Mouse (Mus musculus) hindbrain, embryonic 12.5 days (tissue): ENCODE measurements around the gene Nat8f2. TPM values are rescaled to one million over a fixed set of nuclear protein-coding genes. Genes with fewer than 3 reads are reported as not detected.
"Not testable (repeated sequence)": the region's sequence is repeated elsewhere in the genome, so short reads cannot be mapped to it uniquely, and the experiment has no call there.

Experiments
- ATAC-seq: fragments of 200-750 bp; cut with Nextera tagmentation; 2 replicates; pipeline ENCODE4 v1.8.0; 2017; ENCODE audit warnings: moderate TSS enrichment; ENCODE audit not compliant: low FRiP score
- H3K27ac ChIP-seq: fragments of 300-500 bp; sonication (generic); 2 replicates; pipeline ENCODE4 v1.5.1; 2016; ENCODE audit warnings: mild to moderate bottlenecking
- H3K27me3 ChIP-seq: fragments of 300-500 bp; sonication (generic); 2 replicates; pipeline ENCODE4 v1.6.1; 2016; ENCODE audit warnings: mild to moderate bottlenecking
- H3K36me3 ChIP-seq: fragments of 300-500 bp; sonication (generic); 2 replicates; pipeline ENCODE4 v1.6.1; 2016; ENCODE audit warnings: mild to moderate bottlenecking
- H3K4me1 ChIP-seq: fragments of 300-500 bp; sonication (generic); 2 replicates; pipeline ENCODE4 v1.6.1; 2016
- H3K4me2 ChIP-seq: fragments of 300-500 bp; sonication (generic); replicated peaks from 2 replicates; pipeline ENCODE4 v1.6.1; 2016; ENCODE audit warnings: mild to moderate bottlenecking
- H3K4me3 ChIP-seq: fragments of 300-500 bp; sonication (generic); 2 replicates; pipeline ENCODE4 v1.5.1; 2016; ENCODE audit warnings: mild to moderate bottlenecking
- H3K9ac ChIP-seq: fragments of 300-500 bp; sonication (generic); 2 replicates; pipeline ENCODE4 v1.6.1; 2016; ENCODE audit warnings: mild to moderate bottlenecking, moderate library complexity
- H3K9me3 ChIP-seq: fragments of 300-500 bp; sonication (generic); replicated peaks from 2 replicates; pipeline ENCODE4 v1.6.1; 2016; ENCODE audit warnings: mild to moderate bottlenecking
- WGBS: fragments of 180-500 bp; shearing (Covaris S2); methylation state at CpG from one replicate; pipeline ENCODE4 v1.1.7; 2016; 5-methylcytosine and 5-hydroxymethylcytosine counted together
- polyA plus RNA-seq: library from polyadenylated mRNA; unstranded; fragments of >200 nt; fragmentation: Nextera tagmentation; extraction: Ambion mirVana; gene quantifications from 2 replicates; pipeline ENCODE4 v1.2.1, GENCODE M21; 2016

Gene Nat8f2
- polyA plus RNA-seq, 1 experiment from 2014 or later: not detected

DNA sequence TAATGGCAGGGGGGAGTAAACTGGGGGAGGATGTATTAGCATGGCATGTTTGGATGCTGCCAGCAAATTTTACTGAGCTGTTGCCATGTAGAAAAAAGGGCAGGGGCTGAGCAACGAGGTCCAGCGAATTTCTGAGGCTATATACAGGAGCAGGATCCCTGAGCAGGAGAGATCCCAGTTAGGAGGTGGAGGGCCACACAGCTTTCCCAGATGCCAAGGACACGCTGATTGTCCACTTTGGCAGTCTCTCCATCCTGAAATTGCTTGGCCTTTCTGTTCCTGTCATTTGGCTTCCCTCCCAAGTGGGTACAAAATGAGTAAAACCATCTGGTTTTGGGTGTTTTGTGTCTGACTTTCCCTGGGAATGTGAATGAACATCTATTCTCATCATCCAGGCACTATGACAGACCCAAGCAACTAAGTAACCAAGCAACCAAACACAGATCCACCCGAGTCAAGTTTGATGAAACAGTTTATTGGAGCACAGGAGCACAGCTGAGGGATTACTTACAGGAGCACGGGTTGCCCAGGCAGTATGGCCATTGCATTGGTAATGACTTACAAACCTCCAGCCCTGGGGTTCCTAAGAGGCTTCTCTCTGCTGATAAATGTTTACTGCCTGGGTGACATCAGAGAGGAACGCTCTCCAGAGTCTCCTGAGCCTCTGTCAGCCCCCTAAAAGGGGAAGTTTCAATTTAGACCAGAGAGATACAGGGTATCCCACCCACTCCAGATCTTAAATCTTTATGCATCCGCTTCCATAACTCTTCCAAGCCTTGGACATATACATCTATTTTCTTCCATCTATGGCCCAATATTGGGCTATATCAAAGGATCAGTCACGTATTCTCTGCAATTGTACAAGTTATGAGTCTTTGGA lies 29.9 kb upstream of the Nat8f2 start:
- not testable (repeated sequence) for H3K9me3 ChIP-seq, H3K4me1 ChIP-seq, ATAC-seq, H3K36me3 ChIP-seq, H3K27ac ChIP-seq, H3K4me2 ChIP-seq, H3K27me3 ChIP-seq, H3K4me3 ChIP-seq, H3K9ac ChIP-seq
- 80% methylated on average over 7 of the region's 8 CpGs for WGBS

DNA sequence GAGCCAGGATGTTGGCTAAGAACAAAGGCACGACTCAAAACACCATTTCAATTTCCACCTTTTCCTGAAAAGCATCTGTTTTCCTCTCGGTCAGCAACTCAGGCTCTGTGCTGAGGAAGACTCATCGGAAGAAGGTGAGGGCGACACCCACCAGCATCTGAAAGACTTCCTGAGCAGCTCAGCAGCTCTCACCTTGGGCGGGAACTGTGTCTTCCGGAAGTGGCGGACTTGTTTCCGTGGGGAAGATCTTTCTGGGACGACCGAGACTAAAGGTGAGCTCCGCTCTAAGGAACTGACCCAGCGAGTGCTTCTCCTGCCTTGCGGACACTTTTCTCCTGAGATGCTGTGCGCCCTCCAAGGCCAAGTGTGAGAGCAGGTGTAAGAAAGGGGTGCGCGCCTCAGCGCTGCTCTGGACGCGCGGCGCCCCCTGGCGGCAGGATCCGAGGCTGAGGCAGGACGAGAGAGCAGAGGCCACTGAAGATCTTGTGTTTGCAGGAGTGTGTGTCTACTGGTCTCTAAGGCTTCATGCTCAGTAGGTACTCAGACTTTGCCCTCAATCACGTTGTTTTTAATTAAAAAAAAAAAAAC lies 26.2 kb upstream of the Nat8f2 start:
- not testable (repeated sequence) for H3K4me2 ChIP-seq, H3K9ac ChIP-seq, ATAC-seq, H3K4me3 ChIP-seq, H3K27ac ChIP-seq, H3K36me3 ChIP-seq, H3K27me3 ChIP-seq, H3K4me1 ChIP-seq
- WGBS: 71% methylated on average over 25 of the region's 25 CpGs
- H3K9me3 ChIP-seq: peaks cover 11% of the 10 kb centered on the region

DNA sequence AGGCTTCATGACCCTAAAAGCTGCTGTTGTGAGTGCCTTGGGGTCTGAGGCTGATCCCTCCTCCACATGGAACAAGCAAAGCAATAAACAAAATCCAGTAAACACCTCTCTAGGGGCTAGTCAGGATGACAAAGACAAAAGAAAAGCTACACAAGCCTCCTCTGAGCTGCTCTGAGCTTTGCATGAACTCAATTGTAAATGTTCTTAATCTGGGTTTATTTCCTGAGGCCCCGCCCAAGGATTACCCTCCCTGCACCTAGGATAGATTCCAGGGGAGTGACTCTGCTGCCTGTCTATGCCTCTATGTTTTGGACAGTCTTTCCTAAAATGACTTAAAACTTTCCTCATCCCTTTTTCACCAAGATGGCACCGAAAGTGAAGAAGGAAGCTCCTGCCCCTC lies 20.0 kb upstream of the Nat8f2 start:
- H3K9ac ChIP-seq: no peak overlapping the region
- no peak overlapping the region for H3K27ac ChIP-seq
- H3K36me3 ChIP-seq: no peaks in the 10 kb centered on the region
- no peaks in the 10 kb centered on the region for H3K27me3 ChIP-seq
- 90% methylated on average over 2 of the region's 2 CpGs for WGBS
- H3K4me1 ChIP-seq: no peaks in the 10 kb centered on the region
- H3K4me2 ChIP-seq: no peak overlapping the region
- H3K9me3 ChIP-seq: peaks cover 17% of the 10 kb centered on the region
- no peak overlapping the region for H3K4me3 ChIP-seq
- ATAC-seq: no peak

DNA sequence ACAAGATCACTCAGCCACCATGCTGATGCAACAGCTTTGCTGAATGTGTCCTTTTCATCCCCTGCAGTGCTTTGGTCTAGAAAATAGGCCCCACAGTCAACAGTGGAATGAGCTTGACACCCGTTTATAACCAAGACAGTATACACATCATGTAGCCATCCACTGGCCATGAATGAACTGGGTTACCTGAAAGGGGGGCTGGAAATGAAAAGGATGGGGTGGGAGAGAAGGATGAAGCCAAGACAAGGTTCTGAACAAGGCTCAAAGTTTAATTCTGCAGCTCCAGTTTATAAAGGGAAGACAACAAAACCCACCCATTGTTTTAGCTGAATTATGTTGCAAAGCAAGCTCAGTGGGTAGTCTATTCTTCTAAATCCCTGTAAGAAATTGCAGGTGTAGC lies 15.4 kb upstream of the Nat8f2 start:
- Histone ChIP-seq H3K27me3 (no peaks in the 10 kb centered on the region), H3K4me1 (no peaks in the 10 kb centered on the region), H3K4me3 (no peak overlapping the region), H3K9ac (no peak overlapping the region), H3K36me3 (no peaks in the 10 kb centered on the region), H3K9me3 (peaks cover 19% of the 10 kb centered on the region), H3K4me2 (no peak overlapping the region), H3K27ac (no peak overlapping the region)
- WGBS: 86% methylated on average over 1 of the region's 1 CpGs
- no peak for ATAC-seq

DNA sequence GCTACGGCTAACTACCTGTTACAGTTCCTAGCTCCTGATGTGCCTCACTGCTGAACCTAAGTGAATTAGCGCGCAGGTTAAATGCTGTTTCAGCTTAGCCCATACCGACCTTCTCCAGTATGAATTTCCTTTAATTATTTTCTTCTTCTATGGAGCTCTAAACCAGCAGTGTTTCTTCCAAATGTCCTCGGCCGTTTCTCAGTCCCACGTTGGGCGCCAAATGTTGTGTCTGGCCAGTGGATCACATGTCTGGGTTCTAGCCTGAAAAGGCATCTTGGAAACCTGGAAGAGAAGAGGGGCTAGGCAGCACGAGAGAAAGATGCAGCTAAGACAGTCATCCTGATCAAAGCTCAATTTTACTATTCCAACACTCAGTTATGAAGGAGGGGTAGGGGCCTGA lies 14.3 kb upstream of the Nat8f2 start:
- not testable (repeated sequence) for H3K9ac ChIP-seq, H3K4me3 ChIP-seq, H3K36me3 ChIP-seq, H3K27me3 ChIP-seq, ATAC-seq, H3K4me2 ChIP-seq, H3K4me1 ChIP-seq, H3K27ac ChIP-seq
- peaks cover 19% of the 10 kb centered on the region for H3K9me3 ChIP-seq
- 96% methylated on average over 9 of the region's 9 CpGs for WGBS

DNA sequence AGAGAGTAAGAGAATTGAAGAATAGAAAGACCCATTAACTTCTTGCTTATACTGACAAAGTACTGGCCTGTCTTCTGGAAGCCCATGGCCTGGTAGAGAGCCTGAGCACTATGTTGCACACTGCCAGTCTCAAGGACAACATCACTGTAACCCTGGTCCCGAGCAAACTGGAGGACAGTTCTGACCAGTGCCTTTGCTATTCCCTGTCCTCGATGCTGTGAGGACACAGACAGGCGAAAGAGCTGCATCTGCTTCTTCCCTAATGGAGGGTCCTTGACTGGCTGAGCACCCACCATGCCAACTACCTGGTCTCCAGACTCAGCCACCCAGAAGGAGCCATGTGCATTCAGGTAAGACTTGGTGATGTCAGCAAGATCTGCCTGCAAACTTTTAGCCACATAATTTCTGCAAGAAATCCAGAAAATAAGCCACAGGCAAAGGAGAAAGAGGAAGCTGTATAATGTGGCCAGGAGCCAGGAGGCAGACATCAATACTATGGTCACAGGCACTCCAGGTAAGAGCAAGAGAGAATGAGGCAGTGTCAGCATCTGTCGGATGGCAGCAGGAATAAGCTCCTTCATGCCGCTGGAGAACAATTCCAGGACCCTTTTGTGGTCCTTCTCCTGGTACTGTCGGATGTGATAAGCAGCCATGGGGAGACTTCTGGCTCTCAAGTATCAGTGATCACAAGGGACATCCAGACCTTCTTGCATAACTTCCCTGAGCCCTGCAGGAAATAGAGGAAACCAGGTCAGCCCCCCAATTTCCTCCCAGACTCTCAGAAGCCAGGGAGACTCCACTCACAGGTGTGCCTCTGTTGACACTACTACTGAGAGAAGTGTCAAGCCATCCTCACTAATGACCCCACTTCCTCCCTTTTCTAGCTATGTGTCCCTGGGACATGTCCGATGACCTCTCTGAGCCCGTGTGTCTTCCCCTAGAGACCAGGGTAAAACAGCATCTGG lies 950 bp downstream of the Nat8f2 start:
- Histone ChIP-seq H3K36me3 (no peaks in the 10 kb centered on the region), H3K27ac (no peak overlapping the region), H3K9ac (no peak overlapping the region), H3K9me3 (no peaks in the 10 kb centered on the region), H3K27me3 (no peaks in the 10 kb centered on the region), H3K4me1 (no peaks in the 10 kb centered on the region), H3K4me3 (no peak overlapping the region), H3K4me2 (no peak overlapping the region)
- ATAC-seq: no peak
- 75% methylated on average over 8 of the region's 8 CpGs for WGBS

DNA sequence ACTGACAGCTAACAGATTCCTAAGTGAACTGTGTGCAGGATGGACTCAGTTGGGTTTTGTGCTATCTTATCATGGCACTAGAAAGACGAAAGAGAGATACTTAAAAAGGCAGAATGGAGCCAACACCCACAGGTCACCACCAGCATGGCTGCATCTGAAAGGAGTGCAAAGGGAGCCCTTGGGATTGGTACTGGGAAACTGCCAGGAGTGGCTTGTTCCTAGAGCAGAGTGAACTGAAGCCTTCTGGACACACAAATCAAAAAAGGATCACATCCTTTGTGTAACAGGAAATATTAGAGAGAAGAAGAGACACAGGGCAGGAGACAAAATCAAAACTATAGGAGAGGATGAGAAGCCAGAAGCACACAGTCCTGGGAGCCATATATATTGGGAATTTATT lies 2.0 kb downstream of the Nat8f2 start:
- WGBS: 90% methylated on average over 1 of the region's 1 CpGs
- not testable (repeated sequence) for ATAC-seq, H3K4me2 ChIP-seq, H3K9me3 ChIP-seq, H3K4me3 ChIP-seq, H3K9ac ChIP-seq, H3K36me3 ChIP-seq, H3K27me3 ChIP-seq, H3K4me1 ChIP-seq, H3K27ac ChIP-seq

DNA sequence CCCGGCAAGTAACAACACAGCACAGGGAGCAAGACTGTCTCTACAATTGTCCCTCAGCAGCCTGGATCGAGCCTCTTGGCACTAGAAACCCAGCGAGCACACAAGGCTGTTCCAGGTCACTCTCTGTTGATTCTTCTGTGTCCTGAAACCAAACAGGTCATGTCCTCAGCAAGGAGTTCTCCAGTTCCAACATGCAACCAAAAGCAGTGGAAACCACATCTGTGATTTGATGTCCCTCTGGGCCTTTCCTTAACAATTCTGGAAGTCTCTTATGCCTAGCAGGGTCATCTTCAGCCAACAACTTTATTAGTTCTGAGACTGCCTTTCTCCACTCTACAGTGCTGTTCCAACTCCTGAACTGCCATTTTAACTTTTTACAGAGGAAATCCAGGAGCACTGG lies 2.8 kb downstream of the Nat8f2 start:
- not testable (repeated sequence) for H3K9me3 ChIP-seq, ATAC-seq, H3K36me3 ChIP-seq, H3K4me1 ChIP-seq, H3K9ac ChIP-seq, H3K4me3 ChIP-seq, H3K27ac ChIP-seq, H3K4me2 ChIP-seq, H3K27me3 ChIP-seq
- WGBS: 90% methylated on average over 3 of the region's 3 CpGs

DNA sequence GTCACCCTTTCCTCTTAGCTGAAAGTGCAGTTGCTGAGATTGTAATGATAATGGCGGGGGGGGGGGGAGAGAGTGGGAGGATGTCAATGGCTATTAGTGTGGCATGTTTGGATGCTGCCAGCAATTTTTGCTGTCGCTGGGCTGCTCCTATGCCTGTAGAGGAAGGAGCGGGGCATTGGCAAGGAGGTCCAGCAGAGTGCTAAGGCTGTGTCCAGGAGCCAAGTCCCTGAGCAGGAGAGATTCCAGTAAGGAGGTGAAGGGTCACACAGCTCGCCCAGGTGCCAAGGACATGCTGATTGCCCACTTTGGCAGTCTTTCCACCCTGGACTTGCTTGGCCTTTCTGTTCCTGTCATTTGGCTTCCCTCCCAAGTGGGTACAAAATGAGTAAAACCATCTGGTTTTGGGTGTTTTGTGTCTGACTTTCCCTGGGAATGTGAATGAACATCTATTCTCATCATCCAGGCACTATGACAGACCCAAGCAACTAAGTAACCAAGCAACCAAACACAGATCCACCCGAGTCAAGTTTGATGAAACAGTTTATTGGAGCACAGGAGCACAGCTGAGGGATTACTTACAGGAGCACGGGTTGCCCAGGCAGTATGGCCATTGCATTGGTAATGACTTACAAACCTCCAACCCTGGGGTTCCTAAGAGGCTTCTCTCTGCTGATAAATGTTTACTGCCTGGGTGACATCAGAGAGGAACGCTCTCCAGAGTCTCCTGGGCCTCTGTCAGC lies 3.9 kb downstream of the Nat8f2 start:
- H3K9ac ChIP-seq, H3K9me3 ChIP-seq, H3K27me3 ChIP-seq, H3K27ac ChIP-seq, ATAC-seq, H3K4me3 ChIP-seq, H3K4me2 ChIP-seq, H3K36me3 ChIP-seq, H3K4me1 ChIP-seq: not testable (repeated sequence)
- 77% methylated on average over 5 of the region's 7 CpGs for WGBS

DNA sequence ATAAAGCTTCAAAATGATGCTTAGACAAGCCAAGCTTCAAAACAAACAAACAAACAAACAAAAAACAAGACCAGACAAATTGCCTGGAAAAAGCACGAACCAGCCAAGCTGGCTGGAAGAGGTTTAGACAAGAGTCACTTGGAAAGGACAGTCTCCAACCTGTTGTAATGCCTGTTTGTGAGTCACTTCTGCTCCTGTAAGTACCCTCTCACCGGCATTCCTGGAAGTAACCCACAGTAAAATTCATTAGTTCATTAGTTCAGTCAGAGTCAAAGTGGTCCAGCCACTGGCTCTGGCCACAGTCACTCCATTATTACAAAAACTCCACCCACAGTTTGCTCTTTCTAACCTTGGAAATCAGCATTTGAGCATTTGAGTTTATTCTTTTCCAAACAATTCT lies 5.1 kb downstream of the Nat8f2 start:
- 90% methylated on average over 2 of the region's 2 CpGs for WGBS
- ATAC-seq: no peak

DNA sequence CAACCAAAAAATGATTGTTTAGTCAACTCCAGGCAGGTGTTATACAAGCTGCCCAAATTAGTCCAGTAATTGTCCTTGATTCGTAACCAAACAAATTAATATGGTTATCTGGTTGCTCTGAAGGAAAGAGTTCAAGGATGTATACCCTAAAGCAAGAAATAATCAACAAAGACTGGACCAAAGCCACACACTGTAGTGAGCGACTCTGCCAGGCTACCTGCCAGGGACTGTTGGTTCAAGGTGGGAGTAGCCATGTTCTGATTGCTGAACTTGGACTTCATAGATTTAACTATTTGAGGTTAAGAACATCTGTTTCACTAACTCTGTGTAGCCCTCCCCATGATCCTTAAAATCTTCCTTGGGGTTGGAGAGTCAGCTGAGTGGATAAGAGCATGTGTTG lies 5.8 kb downstream of the Nat8f2 start:
- no peak overlapping the region for H3K4me2 ChIP-seq
- no peak overlapping the region for H3K9ac ChIP-seq
- no peak overlapping the region for H3K4me3 ChIP-seq
- H3K27ac ChIP-seq: no peak overlapping the region
- 89% methylated on average over 2 of the region's 2 CpGs for WGBS
- H3K9me3 ChIP-seq: no peaks in the 10 kb centered on the region
- H3K36me3 ChIP-seq: no peaks in the 10 kb centered on the region
- H3K27me3 ChIP-seq: no peaks in the 10 kb centered on the region
- no peak for ATAC-seq
- H3K4me1 ChIP-seq: no peaks in the 10 kb centered on the region

More for the DNA sequence above, 5.1 kb downstream of the Nat8f2 start:
- Histone ChIP-seq H3K27me3 (no peaks in the 10 kb centered on the region), H3K9ac (no peak overlapping the region), H3K36me3 (no peaks in the 10 kb centered on the region), H3K4me1 (no peaks in the 10 kb centered on the region), H3K9me3 (no peaks in the 10 kb centered on the region), H3K27ac (no peak overlapping the region), H3K4me2 (no peak overlapping the region), H3K4me3 (no peak overlapping the region)

DNA sequence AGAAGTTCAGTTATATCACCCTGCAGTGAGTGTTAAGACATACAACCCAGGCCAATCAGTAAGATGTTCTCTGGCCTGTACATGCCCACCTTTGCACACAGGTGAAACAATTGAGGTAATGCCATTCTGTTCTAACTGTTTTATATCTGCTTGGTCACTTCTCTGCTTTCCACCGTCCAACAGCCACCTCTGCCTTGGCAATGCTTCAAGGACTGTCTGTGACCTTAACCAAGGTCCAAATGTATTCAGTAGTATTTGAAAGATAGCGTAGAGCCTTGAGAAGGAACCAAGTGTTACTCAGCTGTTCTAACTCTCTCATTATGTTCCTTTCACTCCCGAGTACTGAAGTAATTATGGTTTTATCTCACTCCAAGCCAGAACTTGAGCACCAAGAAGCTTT lies 6.4 kb downstream of the Nat8f2 start:
- Histone ChIP-seq H3K4me1 (no peaks in the 10 kb centered on the region), H3K9ac (no peak overlapping the region), H3K27ac (no peak overlapping the region), H3K4me2 (no peak overlapping the region), H3K4me3 (no peak overlapping the region), H3K36me3 (no peaks in the 10 kb centered on the region), H3K27me3 (no peaks in the 10 kb centered on the region), H3K9me3 (no peaks in the 10 kb centered on the region)
- 81% methylated on average over 3 of the region's 3 CpGs for whole genome bisulfite sequencing
- no peak for ATAC-seq
